Mouse (Mus musculus) skeletal muscle tissue, adult 2 months (tissue): Measurements from ENCODE around the gene Taf8.

Source experiments
- DNase-seq: peaks from one replicate; pipeline ENCODE4 v3.0.0-alpha.2; 2012; ENCODE audit warnings: low read depth, low spot score

Taf8 gene

GRCm38 (mm10) chr17:47459341-47459919 lies 42.7 kb downstream of the Taf8 start:
- no peak for DNase-seq

DNA sequence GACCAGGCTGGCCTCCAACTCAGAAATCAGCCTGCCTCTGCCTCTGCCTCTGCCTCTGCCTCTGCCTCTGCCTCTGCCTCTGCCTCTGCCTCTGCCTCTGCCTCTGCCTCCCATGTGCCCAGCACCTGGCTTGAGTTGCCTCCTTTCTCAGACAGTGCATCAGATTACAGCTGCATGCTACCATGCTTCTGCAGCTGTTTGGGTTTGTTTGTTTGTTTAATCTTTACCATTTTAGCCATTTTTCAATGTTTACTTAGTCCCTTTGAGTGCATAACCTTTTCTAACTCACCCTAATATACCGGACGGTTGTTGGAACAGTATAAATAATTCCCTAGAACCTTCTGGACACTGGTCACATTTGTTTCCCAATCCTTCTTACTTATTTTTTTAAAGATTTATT lies 43.2 kb downstream of the Taf8 start:
- DNase-seq, result no peak

GRCm38 (mm10) chr17:47458310-47458709 lies 43.8 kb downstream of the Taf8 start:
- no peak for DNase-seq

DNA sequence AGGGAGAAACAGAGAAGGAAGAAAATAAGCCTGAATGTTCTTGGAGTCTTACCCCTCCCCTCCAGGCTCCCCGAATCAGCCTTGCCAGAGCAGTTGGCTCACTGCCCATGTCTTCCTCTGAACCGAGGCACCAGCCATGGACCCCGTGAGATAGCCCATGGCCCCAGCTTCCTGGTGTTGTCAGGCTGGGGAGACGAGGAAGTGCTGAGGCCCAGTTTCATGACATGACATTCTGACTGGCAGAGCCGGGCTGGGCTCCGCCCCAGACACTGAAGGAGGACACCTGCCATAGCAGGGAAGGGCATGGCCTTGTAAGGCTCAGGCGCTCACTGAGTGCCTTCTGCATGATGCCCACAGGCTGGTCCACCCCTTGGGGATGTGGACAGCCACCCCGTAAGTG lies 47.4 kb downstream of the Taf8 start:
- no peak for DNase-seq

GRCm38 (mm10) chr17:47452886-47453285 lies 49.2 kb downstream of the Taf8 start:
- DNase-seq, result no peak

DNA sequence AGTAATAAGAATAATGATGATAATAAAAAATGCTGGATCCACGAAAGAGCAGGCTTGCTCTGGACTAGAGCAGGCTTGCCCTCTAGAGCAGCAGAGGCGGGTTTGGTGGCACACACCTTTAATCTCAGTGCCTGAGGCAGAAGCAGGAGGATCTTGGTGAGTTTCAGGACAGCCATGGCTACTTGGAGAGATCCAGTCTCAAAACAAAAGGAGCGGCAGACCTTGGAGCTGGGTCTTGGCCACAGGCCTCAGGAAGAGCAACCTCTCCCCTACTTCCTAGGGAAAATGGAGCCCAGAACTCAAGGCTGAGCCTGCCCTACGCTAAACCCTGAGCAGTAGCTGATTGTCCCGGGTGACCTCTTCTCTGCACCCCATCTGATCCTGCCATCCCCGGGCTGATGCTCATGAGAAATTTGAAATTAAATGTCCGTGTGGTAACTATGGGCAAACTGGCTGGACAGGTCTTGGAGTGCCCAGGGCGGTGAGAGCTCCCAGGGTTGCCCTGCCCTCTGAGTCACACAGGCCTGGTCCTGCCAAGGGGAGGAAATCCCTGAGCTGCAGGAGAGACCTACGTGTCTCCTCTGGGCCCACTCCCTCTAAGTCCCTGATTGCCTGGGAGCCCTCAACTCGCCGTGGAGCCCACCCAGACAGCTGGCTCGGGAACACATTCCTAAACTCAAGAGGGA lies 51.1 kb downstream of the Taf8 start:
- DNase-seq, result no peak

DNA sequence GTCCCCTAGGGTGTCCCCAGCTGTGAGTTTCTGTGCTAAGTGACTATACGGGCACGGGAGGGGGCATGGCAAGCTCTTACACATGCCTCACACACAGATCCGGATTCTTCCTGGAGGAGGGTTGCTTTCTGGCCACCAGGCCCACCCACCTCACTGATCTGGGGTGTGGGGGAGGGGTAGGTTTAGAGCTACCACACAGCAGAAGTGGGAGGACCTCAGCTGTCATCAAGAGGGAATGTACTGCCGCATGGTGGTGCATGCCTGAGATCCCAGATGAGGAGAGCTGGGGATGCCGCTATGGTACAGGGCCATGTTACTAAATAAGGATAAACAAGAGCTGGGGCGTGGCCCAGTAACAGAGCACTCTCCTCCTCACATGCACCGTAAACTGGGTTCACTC lies 51.9 kb downstream of the Taf8 start:
- DNase-seq, result no peak

GRCm38 (mm10) chr17:47449432-47449831 lies 52.7 kb downstream of the Taf8 start:
- DNase-seq, result no peak

- no peak for DNase-seq
Observed at GRCm38 (mm10) chr17:47448523-47449372, 53.3 kb downstream of the Taf8 start.

DNA sequence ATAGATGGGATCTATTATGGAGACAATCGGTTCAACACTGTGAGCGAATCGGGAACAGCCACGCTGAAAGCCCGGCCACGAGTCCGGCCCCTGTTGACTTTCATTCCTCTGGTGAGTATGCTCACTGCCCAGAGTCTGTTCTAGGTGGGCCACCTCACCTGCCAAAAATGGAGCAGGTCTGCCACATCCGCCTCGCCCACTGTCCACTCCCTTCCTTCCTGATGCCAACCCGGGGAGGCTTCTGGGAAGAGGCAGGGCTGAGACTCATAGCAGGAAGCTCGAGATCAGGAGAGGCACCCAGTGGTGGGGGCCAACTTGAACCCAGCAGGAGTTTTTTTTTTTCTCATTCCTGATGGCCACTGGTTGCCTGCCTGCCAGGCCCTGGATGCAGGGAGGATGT lies 55.5 kb downstream of the Taf8 start:
- no peak for DNase-seq

- no peak for DNase-seq
Observed at GRCm38 (mm10) chr17:47446025-47446424, 56.1 kb downstream of the Taf8 start.

GRCm38 (mm10) chr17:47445518-47445917 lies 56.6 kb downstream of the Taf8 start:
- DNase-seq, result no peak

DNA sequence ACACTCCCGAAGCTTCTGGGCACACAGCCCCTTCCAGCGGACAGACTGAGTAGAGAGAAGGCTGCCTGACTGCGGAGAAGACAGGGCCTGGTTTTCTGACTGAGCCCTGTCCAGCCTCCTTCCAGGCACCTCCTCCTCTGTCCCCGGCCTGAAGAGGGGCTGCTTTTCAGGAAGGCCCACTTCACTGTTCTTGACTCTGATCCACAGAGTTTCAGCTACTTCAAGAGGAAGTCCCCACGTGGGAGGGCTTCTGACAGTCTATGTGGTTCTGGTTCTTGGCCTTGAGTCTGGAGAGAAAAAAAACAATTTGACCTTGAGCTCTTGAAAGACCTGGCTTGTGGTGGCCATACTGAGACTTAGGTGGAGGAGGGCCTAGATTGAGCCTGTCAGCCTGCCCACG lies 58.0 kb downstream of the Taf8 start:
- no peak for DNase-seq

DNA sequence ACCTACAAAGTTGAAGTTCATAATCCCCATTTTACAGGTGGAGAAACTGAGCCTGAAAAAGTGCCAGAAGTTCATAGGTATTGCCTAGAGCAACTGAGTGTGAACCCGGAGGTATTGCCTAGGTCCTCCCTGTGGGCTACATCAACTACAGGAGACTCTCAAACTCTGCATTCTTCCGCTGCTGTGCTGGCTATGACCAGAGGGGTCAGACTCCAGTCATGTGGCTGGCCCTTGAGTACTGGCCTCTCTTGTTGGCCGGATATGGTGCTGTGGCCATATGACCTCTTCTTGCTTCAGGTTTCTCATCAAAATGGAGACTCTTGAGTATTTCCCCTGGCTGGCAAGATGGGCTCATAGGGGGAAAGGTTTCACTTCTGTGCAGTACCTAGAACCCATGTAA lies 59.8 kb downstream of the Taf8 start:
- DNase-seq, result no peak

DNA sequence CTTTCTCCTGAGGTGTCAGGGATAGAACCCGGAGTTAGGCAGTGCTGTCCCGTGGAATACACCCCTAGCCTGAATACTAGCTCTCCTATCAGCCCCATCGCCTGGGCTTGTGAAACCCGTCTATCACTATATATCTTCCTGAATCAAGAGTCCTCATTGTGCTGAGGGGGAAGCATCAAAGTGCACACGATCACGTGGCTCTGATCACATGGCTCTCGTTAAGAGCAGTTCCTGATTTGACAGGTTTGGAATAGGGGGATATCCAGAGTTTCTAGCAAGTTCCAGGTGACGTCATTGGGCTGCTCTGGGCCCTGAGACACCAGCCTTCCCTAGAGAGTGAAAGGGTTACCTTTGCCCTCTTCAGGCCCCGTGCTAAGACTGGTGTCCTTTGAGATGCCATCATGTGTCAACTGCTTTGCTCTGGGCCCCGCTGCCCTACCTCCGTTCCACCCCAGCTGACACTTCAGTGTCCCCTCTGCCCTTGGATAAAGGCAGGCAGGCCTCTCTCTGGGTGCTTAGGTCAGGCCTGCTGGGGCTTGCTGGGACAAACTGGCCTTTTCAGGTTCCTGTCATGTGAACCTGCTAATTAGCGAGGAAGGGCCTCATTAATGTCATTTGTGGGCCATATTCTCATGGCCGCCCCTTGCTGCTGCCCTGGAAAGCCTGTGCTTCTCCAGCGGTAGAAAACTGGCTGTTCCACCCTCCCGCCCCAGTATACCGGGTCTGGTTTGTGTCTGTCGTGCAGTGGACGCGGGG lies 60.6 kb downstream of the Taf8 start:
- DNase-seq, result no peak

GRCm38 (mm10) chr17:47440359-47440890 lies 61.7 kb downstream of the Taf8 start:
- DNase-seq, result no peak

GRCm38 (mm10) chr17:47439396-47440028 lies 62.6 kb downstream of the Taf8 start:
- DNase-seq, result no peak

DNA sequence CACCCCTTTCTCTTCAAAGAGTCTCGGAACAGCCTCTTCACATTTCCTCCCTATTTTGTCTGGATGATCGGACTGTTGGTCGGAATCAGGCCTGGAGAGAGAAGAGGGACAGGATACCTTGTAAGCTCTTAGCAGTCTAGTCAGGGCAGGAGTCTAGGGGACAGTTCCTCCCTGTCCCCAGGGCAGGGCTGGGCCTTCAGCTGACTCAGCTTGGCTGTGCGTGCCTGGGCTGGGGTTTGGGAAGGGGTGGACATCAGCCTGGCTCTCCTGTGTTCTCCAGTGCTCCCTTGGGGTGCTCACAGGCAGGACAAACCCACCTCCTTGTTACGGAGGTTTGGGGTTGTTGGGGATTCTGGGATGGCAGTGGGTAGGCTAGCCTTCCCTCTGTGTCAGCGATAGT lies 63.5 kb downstream of the Taf8 start:
- no peak for DNase-seq

- DNase-seq, result no peak
Observed at GRCm38 (mm10) chr17:47436907-47437547, 65.1 kb downstream of the Taf8 start, which contains the start of gene 1700001C19Rik. Gene 1700001C19Rik (minus strand): TSS chr17:47437376.

DNA sequence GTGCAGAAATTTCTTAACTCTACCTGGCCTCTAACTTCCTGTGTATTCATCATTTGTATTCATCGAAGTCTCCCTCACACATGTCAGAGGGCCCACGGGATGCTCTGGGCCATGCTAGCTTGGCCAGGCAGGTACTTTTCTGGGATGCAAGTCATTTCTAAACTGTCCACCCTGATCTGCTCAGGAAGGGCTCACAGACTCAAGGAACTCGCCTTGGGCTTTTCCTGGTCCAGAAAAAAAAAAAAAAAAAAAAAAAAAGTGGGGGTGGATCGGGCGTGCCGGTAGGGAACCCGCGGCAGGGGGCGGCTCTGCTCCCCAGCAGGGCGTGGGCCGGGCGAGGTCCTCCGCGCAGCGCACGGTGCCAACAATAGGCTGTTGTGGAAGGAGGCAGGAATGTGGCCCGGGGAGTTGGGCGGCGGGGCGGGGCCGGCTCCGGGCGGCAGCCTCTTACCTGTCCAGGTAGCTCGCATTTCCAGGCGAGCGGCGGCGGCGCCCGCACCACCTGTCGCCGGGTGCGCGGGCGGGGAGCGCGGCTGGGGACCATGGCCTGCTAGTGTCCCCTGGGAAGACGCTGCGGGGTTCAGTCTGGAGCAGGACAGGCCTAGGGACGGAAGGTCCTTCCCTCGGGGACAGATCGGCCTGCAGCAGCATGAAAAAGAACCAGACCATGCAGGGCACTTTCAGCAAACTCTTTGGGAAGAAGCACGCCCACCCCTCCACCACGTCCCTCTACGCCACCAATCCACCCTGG lies 65.8 kb downstream of the Taf8 start, which contains the start of gene AI661453:
Gene AI661453 (plus strand): TSS at position 460 of the 751 bp plus-strand sequence.
- no peak for DNase-seq
